Mouse (Mus musculus): Measurements from ENCODE around the gene Gcm1. TPM values are rescaled to one million over a fixed set of nuclear protein-coding genes. Genes with fewer than 3 reads are reported as not detected.
"Not testable (repeated sequence)": the region's sequence is repeated elsewhere in the genome, so short reads cannot be mapped to it uniquely, and the experiment has no call there.

Gcm1 gene
- polyA plus RNA-seq, 1 experiment from 2014 or later: not detected

DNA sequence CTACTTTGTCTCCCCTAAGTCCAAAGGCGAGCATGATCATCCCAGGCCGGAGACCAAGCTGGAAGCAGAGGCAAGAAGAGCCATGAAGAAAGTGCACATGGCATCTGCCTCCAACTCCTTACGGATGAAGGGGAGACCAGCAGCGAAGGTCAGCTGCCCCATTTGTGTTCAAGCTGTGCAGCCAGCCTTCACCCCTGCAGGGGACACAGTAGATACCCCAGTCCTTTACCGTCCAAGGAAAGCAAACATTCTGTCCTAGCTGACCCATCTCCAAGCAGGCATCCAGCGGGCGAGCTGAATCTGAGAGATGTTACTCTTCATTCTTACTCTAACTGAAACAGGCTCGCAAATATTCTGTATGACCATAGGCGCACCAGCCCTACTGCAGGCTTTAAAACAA is 10.7 kb downstream of the Gcm1 start:
- no peak overlapping the region for H3K27ac ChIP-seq (ENCODE audit: low read length)
- no peak overlapping the region for H3K4me2 ChIP-seq (ENCODE audit: low read depth, low read length)
- no peaks in the 10 kb centered on the region for H3K9me3 ChIP-seq (replicated peaks; ENCODE audit: control insufficient read depth, low read length)
- ATAC-seq (ENCODE audit: low read depth): no peak
- H3K36me3 ChIP-seq (ENCODE audit: control insufficient read depth, insufficient read depth): no peaks in the 10 kb centered on the region
- peaks cover 4% of the 10 kb centered on the region for H3K4me1 ChIP-seq (ENCODE audit: control insufficient read depth, low read depth, low read length)
- WGBS (ENCODE audit: insufficient replicate concordance): 70% methylated on average over 9 of the region's 9 CpGs
- H3K27me3 ChIP-seq (ENCODE audit: control insufficient read depth, insufficient read depth, low read depth, low read length): no peaks in the 10 kb centered on the region
- no peak overlapping the region for H3K9ac ChIP-seq (ENCODE audit: low read depth, low read length)
- H3K4me3 ChIP-seq (ENCODE audit: low read depth, low read length): no peak overlapping the region

DNA sequence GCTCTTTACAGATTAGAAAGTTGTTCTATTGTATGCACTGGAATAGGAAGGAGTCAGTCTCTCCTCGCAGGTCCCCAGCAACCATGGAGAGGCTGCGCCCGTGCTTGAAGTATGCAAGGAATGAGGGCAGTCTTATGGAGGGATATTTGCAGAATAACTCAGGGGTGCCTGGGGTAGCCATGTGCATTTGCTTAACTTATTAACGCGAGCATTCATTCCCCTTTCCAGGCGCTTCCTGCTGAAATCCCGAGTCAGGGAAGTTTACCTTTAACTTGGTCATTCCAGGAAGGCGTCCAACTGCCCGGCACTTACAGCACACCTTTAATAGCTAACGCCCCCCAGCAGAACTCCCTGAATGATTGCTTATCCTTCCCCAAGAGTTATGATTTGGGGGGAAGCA is 12.4 kb downstream of the Gcm1 start:
- ATAC-seq (ENCODE audit: low read depth): no peak
- no peaks in the 10 kb centered on the region for H3K36me3 ChIP-seq (ENCODE audit: control insufficient read depth, insufficient read depth)
- no peak overlapping the region for H3K4me2 ChIP-seq (ENCODE audit: low read depth, low read length)
- no peaks in the 10 kb centered on the region for H3K9me3 ChIP-seq (replicated peaks; ENCODE audit: control insufficient read depth, low read length)
- no peak overlapping the region for H3K27ac ChIP-seq (ENCODE audit: low read length)
- WGBS (ENCODE audit: insufficient replicate concordance): 54% methylated on average over 10 of the region's 10 CpGs
- no peak overlapping the region for H3K9ac ChIP-seq (ENCODE audit: low read depth, low read length)
- H3K4me1 ChIP-seq (ENCODE audit: control insufficient read depth, low read depth, low read length): peaks cover 4% of the 10 kb centered on the region
- no peak overlapping the region for H3K4me3 ChIP-seq (ENCODE audit: low read depth, low read length)
- H3K27me3 ChIP-seq (ENCODE audit: control insufficient read depth, insufficient read depth, low read depth, low read length): no peaks in the 10 kb centered on the region

DNA sequence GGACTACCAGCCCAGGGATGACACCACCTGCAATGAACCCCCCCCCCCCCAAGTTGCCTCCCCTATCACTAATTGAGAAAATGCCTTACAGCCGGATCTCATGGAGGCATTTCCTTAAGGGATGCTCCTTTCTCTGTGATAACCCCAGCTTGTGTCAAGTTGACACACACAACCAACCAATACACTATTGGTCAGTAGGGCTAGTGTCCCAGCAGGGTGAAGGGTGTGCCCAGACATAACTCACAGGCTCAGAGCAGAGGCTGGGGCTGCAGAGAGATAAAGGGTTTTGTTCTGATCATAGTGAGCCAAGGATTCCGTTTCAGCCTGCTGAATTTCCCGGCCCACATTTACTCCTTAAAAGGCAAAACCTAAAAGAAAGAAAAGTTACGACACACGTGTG is 18.8 kb downstream of the Gcm1 start:
- H3K9ac ChIP-seq (ENCODE audit: low read depth, low read length): no peak overlapping the region
- WGBS (ENCODE audit: insufficient replicate concordance): 60% methylated on average over 5 of the region's 5 CpGs
- no peaks in the 10 kb centered on the region for H3K4me1 ChIP-seq (ENCODE audit: control insufficient read depth, low read depth, low read length)
- H3K4me2 ChIP-seq (ENCODE audit: low read depth, low read length): no peak overlapping the region
- no peak for ATAC-seq (ENCODE audit: low read depth)
- H3K9me3 ChIP-seq (replicated peaks; ENCODE audit: control insufficient read depth, low read length): no peaks in the 10 kb centered on the region
- no peaks in the 10 kb centered on the region for H3K36me3 ChIP-seq (ENCODE audit: control insufficient read depth, insufficient read depth)
- H3K27ac ChIP-seq (ENCODE audit: low read length): no peak overlapping the region
- no peaks in the 10 kb centered on the region for H3K27me3 ChIP-seq (ENCODE audit: control insufficient read depth, insufficient read depth, low read depth, low read length)
- no peak overlapping the region for H3K4me3 ChIP-seq (ENCODE audit: low read depth, low read length)

DNA sequence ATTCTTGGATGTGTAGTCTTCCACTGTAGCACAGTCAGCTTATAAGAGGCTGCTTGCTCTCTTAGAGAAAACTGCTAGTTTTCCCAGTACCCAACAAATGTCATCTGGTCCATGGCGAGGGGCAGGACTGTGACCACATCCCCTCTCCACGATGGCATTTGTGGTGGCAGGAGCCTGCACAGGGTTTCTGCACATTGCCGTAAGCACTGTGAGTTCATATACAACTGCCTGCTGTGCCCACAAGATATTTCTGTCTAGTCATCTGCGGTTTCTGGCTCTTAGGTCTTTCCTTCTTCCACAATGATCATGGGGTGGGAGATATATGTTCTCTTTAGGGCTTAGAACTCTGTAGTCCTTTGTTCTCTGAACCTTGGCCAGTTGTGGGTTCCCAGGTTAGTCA is 19.9 kb downstream of the Gcm1 start:
- no peak overlapping the region for H3K27ac ChIP-seq (ENCODE audit: low read length)
- 41% methylated on average over 4 of the region's 4 CpGs for WGBS (ENCODE audit: insufficient replicate concordance)
- H3K36me3 ChIP-seq (ENCODE audit: control insufficient read depth, insufficient read depth): no peaks in the 10 kb centered on the region
- H3K27me3 ChIP-seq (ENCODE audit: control insufficient read depth, insufficient read depth, low read depth, low read length): no peaks in the 10 kb centered on the region
- no peak overlapping the region for H3K4me2 ChIP-seq (ENCODE audit: low read depth, low read length)
- H3K9ac ChIP-seq (ENCODE audit: low read depth, low read length): no peak overlapping the region
- H3K4me1 ChIP-seq (ENCODE audit: control insufficient read depth, low read depth, low read length): no peaks in the 10 kb centered on the region
- no peak for ATAC-seq (ENCODE audit: low read depth)
- no peak overlapping the region for H3K4me3 ChIP-seq (ENCODE audit: low read depth, low read length)
- H3K9me3 ChIP-seq (replicated peaks; ENCODE audit: control insufficient read depth, low read length): no peaks in the 10 kb centered on the region

DNA sequence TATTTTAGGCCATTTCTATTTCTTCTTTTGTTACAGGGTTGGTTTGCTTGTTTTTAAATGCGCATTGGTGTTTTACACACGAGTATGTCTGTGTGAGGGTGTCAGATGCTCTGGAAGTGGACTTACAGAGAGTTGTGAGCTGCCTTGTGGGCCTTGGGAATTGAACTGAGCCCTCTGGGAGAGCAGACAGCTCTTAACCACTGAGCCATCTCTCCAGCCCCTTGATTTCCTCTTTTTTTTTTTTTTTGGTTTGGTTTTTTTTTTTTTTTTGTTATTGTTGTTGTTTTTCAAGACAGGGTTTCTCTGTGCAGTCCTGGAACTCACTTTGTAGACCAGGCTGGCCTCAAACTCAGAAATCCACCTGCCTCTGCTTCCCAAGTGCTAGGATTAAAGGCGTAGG is 21.6 kb downstream of the Gcm1 start:
- not testable (repeated sequence) for H3K9ac ChIP-seq (ENCODE audit: low read depth, low read length); H3K4me3 ChIP-seq (ENCODE audit: low read depth, low read length); H3K4me2 ChIP-seq (ENCODE audit: low read depth, low read length); H3K4me1 ChIP-seq (ENCODE audit: control insufficient read depth, low read depth, low read length); H3K9me3 ChIP-seq (replicated peaks; ENCODE audit: control insufficient read depth, low read length); H3K27ac ChIP-seq (ENCODE audit: low read length); H3K27me3 ChIP-seq (ENCODE audit: control insufficient read depth, insufficient read depth, low read depth, low read length); ATAC-seq (ENCODE audit: low read depth); H3K36me3 ChIP-seq (ENCODE audit: control insufficient read depth, insufficient read depth)
- WGBS (ENCODE audit: insufficient replicate concordance): 69% methylated on average over 3 of the region's 3 CpGs

DNA sequence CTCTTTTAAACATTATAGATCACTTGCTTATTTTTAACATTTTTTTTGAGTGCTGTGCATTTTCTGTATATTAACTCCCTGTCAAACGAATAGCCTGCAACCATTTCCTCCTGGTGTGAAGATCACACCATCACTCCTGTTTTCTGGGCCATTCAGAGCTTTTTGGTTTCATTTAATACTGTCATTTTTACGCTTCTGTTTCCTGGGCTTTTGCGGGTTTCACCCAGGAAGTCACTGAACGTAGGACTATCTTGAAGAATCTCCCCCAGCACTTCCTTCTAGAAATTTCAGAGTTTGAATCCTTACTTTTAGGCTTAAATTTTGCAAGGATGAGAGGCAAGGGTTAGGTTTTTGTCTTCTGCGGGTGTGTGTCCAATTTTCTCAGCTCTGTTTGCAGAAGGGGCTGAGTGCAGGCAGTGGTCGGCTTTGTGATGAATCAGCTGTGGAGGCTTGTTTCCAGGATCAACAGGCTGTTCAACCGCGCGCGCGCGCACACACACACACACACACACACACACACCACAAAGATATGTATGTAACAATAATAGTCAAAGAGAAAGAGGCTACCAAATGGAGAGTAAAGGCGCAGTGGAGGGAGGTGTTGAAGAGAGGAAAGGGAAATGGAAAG is 22.1 kb downstream of the Gcm1 start:
- Histone ChIP-seq H3K4me1 (ENCODE audit: control insufficient read depth, low read depth, low read length) (no peaks in the 10 kb centered on the region), H3K27me3 (ENCODE audit: control insufficient read depth, insufficient read depth, low read depth, low read length) (no peaks in the 10 kb centered on the region), H3K9me3 (replicated peaks; ENCODE audit: control insufficient read depth, low read length) (no peaks in the 10 kb centered on the region), H3K4me2 (ENCODE audit: low read depth, low read length) (no peak overlapping the region), H3K27ac (ENCODE audit: low read length) (no peak overlapping the region), H3K9ac (ENCODE audit: low read depth, low read length) (no peak overlapping the region), H3K36me3 (ENCODE audit: control insufficient read depth, insufficient read depth) (no peaks in the 10 kb centered on the region), H3K4me3 (ENCODE audit: low read depth, low read length) (no peak overlapping the region)
- WGBS (ENCODE audit: insufficient replicate concordance): 70% methylated on average over 13 of the region's 13 CpGs
- no peak for ATAC-seq (ENCODE audit: low read depth)

DNA sequence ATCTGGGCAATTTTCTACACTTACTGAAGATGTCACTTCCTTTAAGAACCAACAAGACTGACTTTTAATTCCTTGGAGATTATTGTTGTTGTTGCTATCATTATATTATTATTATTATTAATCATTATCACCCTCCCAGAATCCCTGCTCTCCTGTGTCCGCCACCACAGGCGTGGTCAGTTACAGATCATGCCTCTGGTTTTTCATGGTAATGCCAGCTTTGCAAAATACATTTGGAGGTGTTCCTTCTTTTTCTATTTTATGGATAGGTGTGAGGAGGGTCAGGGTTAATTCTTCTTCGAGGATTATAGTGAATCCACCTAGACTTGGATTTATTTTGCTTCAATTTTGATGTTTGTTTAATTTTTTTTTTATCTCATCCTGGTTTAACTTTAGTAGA is 23.5 kb downstream of the Gcm1 start:
- 68% methylated on average over 3 of the region's 3 CpGs for WGBS (ENCODE audit: insufficient replicate concordance)
- H3K36me3 ChIP-seq (ENCODE audit: control insufficient read depth, insufficient read depth): no peaks in the 10 kb centered on the region
- H3K4me2 ChIP-seq (ENCODE audit: low read depth, low read length): no peak overlapping the region
- no peaks in the 10 kb centered on the region for H3K4me1 ChIP-seq (ENCODE audit: control insufficient read depth, low read depth, low read length)
- H3K4me3 ChIP-seq (ENCODE audit: low read depth, low read length): no peak overlapping the region
- no peak overlapping the region for H3K27ac ChIP-seq (ENCODE audit: low read length)
- H3K27me3 ChIP-seq (ENCODE audit: control insufficient read depth, insufficient read depth, low read depth, low read length): no peaks in the 10 kb centered on the region
- no peak overlapping the region for H3K9ac ChIP-seq (ENCODE audit: low read depth, low read length)
- ATAC-seq (ENCODE audit: low read depth): no peak
- H3K9me3 ChIP-seq (replicated peaks; ENCODE audit: control insufficient read depth, low read length): no peaks in the 10 kb centered on the region

DNA sequence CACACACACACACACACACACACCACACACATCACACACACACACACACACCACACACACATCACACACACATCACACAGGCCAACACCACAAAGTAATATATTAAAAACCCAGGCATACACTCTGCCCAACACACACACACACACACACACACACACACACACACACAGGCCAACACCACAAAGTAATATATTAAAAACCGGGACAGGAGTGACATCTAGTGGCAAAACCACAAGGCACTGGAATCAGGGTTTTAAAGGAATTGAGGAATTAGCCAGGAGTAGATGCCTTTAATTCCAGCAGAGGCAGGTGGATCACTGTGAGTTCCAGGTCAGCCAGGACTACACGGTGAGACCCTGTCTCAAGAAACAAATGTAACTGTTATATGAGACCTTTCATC is 26.5 kb downstream of the Gcm1 start:
- no peaks in the 10 kb centered on the region for H3K27me3 ChIP-seq (ENCODE audit: control insufficient read depth, insufficient read depth, low read depth, low read length)
- H3K9ac ChIP-seq (ENCODE audit: low read depth, low read length): no peak overlapping the region
- no peak for ATAC-seq (ENCODE audit: low read depth)
- H3K9me3 ChIP-seq (replicated peaks; ENCODE audit: control insufficient read depth, low read length): no peaks in the 10 kb centered on the region
- H3K4me2 ChIP-seq (ENCODE audit: low read depth, low read length): no peak overlapping the region
- H3K27ac ChIP-seq (ENCODE audit: low read length): no peak overlapping the region
- H3K36me3 ChIP-seq (ENCODE audit: control insufficient read depth, insufficient read depth): peaks cover 15% of the 10 kb centered on the region
- H3K4me1 ChIP-seq (ENCODE audit: control insufficient read depth, low read depth, low read length): no peaks in the 10 kb centered on the region
- 27% methylated on average over 2 of the region's 2 CpGs for WGBS (ENCODE audit: insufficient replicate concordance)
- H3K4me3 ChIP-seq (ENCODE audit: low read depth, low read length): no peak overlapping the region

DNA sequence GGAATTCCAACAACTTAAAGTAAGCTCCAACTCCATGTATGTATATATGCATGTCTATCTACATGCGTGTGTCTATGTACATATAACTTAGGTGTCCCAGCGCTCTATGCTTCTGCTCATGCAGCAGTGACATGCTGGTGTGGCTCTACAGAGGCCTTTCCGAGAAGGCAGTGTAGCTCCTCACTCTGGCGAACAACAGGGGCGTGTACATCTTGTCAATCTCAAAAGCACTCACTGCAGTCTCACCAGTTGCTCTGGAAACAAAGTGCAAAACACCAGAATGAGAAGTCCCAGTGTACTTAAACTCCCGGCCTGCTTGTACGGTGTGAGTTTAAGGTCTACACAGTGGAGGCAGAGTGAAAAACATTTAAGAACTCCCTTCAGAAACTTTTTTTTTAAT is 30.1 kb downstream of the Gcm1 start:
- Histone ChIP-seq H3K36me3 (ENCODE audit: control insufficient read depth, insufficient read depth) (peaks cover 50% of the 10 kb centered on the region), H3K4me3 (ENCODE audit: low read depth, low read length) (no peak overlapping the region), H3K9ac (ENCODE audit: low read depth, low read length) (no peak overlapping the region), H3K27ac (ENCODE audit: low read length) (no peak overlapping the region), H3K27me3 (ENCODE audit: control insufficient read depth, insufficient read depth, low read depth, low read length) (no peaks in the 10 kb centered on the region), H3K4me1 (ENCODE audit: control insufficient read depth, low read depth, low read length) (no peaks in the 10 kb centered on the region), H3K9me3 (replicated peaks; ENCODE audit: control insufficient read depth, low read length) (no peaks in the 10 kb centered on the region), H3K4me2 (ENCODE audit: low read depth, low read length) (no peak overlapping the region)
- no peak for ATAC-seq (ENCODE audit: low read depth)
- 87% methylated on average over 7 of the region's 7 CpGs for WGBS (ENCODE audit: insufficient replicate concordance)

Data from liver, embryonic 16.5 days (tissue).